Mouse (Mus musculus): ENCODE measurements around the gene Med4. TPM values are rescaled to one million over a fixed set of nuclear protein-coding genes. Genes with fewer than 3 reads are reported as not detected.

Gene Med4
- polyA plus RNA-seq, 1 experiment from 2014 or later = 88.7 TPM

GRCm38 (mm10) chr14:73478321-73478720 lies 31.5 kb upstream of the Med4 start:
- Histone ChIP-seq H3K4me1 (replicated peaks) (peaks cover 12% of the 10 kb centered on the region), H3K36me3 (no peaks in the 10 kb centered on the region), H3K9me3 (no peaks in the 10 kb centered on the region), H3K4me3 (no peak overlapping the region), H3K27me3 (no peaks in the 10 kb centered on the region), H3K9ac (no peak overlapping the region), H3K27ac (no peak overlapping the region), H3K4me2 (no peak overlapping the region)
- WGBS = 82% methylated on average over 3 of the region's 3 CpGs
- ATAC-seq (ENCODE audit: low FRiP score) = no peak

DNA sequence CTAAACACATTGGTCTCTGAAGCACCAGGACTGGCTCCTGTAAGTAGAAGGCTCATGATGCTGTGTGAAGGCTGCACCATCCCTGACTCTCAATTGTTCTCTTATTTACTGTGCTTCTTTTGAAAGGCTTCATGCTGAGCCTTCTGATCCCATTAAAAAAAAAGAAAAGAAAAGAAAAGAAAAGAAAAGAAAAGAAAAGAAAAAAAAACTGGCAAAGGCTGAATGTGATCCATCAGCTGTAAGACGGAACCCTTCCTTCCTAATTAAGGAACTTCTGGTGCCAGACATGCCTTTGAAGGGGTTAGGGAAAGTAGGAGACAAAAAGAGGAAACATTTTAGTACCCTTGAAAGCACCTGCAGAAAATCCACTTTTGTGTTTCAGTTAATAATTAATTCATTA lies 30.1 kb upstream of the Med4 start:
- Histone ChIP-seq H3K27ac (no peak overlapping the region), H3K9ac (no peak overlapping the region), H3K36me3 (no peaks in the 10 kb centered on the region), H3K4me3 (no peak overlapping the region), H3K9me3 (no peaks in the 10 kb centered on the region), H3K4me2 (no peak overlapping the region), H3K4me1 (replicated peaks) (peaks cover 10% of the 10 kb centered on the region), H3K27me3 (no peaks in the 10 kb centered on the region)
- ATAC-seq (ENCODE audit: low FRiP score) = no peak
- WGBS = 20% methylated on average over 1 of the region's 1 CpGs

DNA sequence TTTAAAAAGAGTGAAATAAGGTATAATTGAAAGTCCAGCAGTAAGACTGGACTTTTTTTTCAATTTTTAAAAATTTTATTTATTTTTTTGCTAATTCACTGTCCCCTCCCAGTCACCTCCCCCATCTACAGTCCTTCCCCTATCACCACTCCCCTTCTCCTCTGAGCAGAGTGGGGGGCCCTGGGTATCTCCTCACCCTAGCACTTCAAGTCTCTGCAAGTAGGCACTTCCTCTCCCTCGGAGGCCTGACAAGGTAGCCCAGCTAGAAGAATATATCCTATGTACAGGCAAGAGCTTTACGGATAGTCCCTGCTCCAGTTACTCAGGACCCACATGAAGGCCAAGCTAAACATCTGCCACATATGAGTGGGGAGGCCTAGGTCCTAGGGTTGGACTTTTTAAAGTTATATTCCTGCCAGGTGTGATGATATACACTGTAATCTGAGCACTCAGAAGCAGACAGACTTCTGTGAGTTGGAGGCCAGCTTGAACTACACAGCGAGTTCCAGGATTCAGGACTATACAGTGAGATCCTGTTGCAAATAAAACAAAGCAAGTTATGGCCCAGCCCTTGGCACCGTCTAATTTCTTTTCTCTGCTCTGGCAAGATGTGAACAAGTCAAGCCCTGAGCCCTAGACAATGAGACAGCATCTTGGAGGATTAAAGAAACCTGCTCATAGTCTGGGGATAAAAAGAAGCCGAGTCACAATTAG lies 26.2 kb upstream of the Med4 start:
- H3K27me3 ChIP-seq = no peaks in the 10 kb centered on the region
- no peak for ATAC-seq (ENCODE audit: low FRiP score)
- H3K4me1 ChIP-seq (replicated peaks) = no peaks in the 10 kb centered on the region
- H3K9me3 ChIP-seq = no peaks in the 10 kb centered on the region
- H3K4me3 ChIP-seq = no peak overlapping the region
- H3K27ac ChIP-seq = no peak overlapping the region
- no peaks in the 10 kb centered on the region for H3K36me3 ChIP-seq
- no peak overlapping the region for H3K9ac ChIP-seq
- WGBS = 85% methylated on average over 5 of the region's 5 CpGs
- no peak overlapping the region for H3K4me2 ChIP-seq

DNA sequence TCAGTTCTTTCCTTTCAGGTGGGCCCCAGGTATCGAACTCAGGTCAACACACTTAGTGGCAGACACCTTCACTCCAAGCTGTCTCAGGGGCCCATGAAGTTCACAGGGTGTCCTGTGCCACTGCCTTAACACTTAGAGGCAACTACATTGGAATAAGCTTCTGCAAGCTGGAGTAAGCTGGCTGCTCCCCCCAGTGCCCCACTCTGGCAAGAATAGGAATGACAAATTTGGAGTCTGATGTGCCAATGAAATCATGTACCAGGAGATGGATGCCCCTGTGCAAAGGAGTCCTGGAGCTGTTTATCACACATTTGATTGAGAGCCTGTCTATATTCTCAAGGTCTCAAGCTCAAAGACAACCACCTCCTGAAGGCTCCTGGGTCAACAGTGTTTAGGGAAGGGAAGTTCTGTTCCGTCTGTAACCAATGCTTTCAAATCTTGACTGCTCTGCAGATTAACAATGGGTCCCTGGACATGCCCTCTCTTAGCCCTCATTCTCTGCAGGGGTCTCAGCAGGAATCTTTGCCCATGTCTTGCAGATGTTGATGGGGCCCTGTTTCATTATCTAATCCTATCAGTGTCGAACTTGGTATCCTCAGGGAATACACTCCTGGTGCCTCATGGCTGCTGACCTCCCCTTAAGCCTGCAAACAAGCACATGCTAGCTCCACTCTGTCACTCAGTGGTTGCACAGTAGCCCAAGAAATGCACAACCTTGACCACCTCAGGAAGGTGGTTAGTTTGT lies 25.3 kb upstream of the Med4 start:
- Histone ChIP-seq H3K4me2 (no peak overlapping the region), H3K4me1 (replicated peaks) (no peaks in the 10 kb centered on the region), H3K27ac (no peak overlapping the region), H3K36me3 (no peaks in the 10 kb centered on the region), H3K4me3 (no peak overlapping the region), H3K9ac (no peak overlapping the region), H3K27me3 (no peaks in the 10 kb centered on the region), H3K9me3 (no peaks in the 10 kb centered on the region)
- no peak for ATAC-seq (ENCODE audit: low FRiP score)
- 66% methylated on average over 3 of the region's 3 CpGs for WGBS

DNA sequence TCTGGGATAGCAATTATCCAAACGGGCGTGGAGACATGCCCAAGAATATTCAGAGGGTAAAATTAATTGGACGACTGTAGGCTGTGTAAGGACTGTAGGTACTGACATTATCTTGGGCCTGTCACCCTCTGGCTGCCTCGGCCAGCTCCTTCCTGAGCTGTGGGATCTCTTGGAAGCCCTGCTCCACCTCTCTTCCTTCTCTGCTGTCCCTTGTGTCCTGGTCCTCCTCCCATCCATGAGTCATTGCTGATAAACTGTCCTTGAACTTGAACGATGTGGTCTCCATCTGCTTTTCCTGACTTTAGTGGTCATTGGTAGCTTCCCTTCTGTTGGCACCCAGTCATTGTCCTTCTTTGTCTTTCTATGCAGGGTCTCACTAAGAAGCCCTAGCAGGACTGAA lies 23.2 kb upstream of the Med4 start:
- Histone ChIP-seq H3K4me3 (no peak overlapping the region), H3K4me2 (no peak overlapping the region), H3K9ac (no peak overlapping the region), H3K36me3 (no peaks in the 10 kb centered on the region), H3K4me1 (replicated peaks) (no peaks in the 10 kb centered on the region), H3K9me3 (no peaks in the 10 kb centered on the region), H3K27ac (no peak overlapping the region), H3K27me3 (no peaks in the 10 kb centered on the region)
- WGBS = 91% methylated on average over 5 of the region's 5 CpGs
- no peak for ATAC-seq (ENCODE audit: low FRiP score)

DNA sequence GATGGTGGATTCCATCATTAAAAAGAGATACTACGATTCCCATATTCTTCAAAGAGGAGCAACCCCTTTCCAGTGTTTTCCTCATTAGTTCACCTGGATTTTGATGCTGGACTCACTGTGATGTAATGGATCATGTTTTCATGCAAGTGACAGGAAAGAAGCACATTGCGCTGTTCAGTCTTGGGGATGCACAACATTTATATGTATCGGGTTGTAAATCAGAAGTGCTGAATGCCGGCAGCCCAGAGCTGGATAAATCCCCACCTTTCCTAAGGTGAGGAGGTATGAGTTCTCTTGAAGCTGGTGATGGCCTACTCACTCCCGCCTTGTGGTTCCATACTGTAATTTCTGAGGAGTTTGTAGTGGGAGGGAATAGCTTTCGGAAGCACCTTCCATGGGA lies 16.5 kb upstream of the Med4 start:
- ATAC-seq (ENCODE audit: low FRiP score) = no peak
- no peaks in the 10 kb centered on the region for H3K27me3 ChIP-seq
- WGBS = 94% methylated on average over 6 of the region's 6 CpGs
- no peak overlapping the region for H3K27ac ChIP-seq
- no peaks in the 10 kb centered on the region for H3K36me3 ChIP-seq
- H3K9me3 ChIP-seq = no peaks in the 10 kb centered on the region
- no peak overlapping the region for H3K4me2 ChIP-seq
- no peak overlapping the region for H3K4me3 ChIP-seq
- H3K4me1 ChIP-seq (replicated peaks) = no peaks in the 10 kb centered on the region
- H3K9ac ChIP-seq = no peak overlapping the region

- no peak overlapping the region for H3K9ac ChIP-seq
- ATAC-seq (ENCODE audit: low FRiP score) = no peak
- no peak overlapping the region for H3K4me3 ChIP-seq
- no peak overlapping the region for H3K27ac ChIP-seq
- H3K4me1 ChIP-seq (replicated peaks) = no peaks in the 10 kb centered on the region
- H3K36me3 ChIP-seq = no peaks in the 10 kb centered on the region
- WGBS = 82% methylated on average over 6 of the region's 6 CpGs
- no peaks in the 10 kb centered on the region for H3K27me3 ChIP-seq
- no peaks in the 10 kb centered on the region for H3K9me3 ChIP-seq
- no peak overlapping the region for H3K4me2 ChIP-seq
These were observed 15.7 kb upstream of the Med4 start for GRCm38 (mm10) chr14:73494122-73494521.

- Histone ChIP-seq H3K36me3 (no peaks in the 10 kb centered on the region), H3K27ac (no peak overlapping the region), H3K9me3 (no peaks in the 10 kb centered on the region), H3K27me3 (no peaks in the 10 kb centered on the region), H3K4me3 (no peak overlapping the region), H3K4me1 (replicated peaks) (no peaks in the 10 kb centered on the region), H3K4me2 (no peak overlapping the region), H3K9ac (no peak overlapping the region)
- WGBS = 77% methylated on average over 7 of the region's 7 CpGs
- no peak for ATAC-seq (ENCODE audit: low FRiP score)
These were observed 14.1 kb upstream of the Med4 start for GRCm38 (mm10) chr14:73495753-73496152.

DNA sequence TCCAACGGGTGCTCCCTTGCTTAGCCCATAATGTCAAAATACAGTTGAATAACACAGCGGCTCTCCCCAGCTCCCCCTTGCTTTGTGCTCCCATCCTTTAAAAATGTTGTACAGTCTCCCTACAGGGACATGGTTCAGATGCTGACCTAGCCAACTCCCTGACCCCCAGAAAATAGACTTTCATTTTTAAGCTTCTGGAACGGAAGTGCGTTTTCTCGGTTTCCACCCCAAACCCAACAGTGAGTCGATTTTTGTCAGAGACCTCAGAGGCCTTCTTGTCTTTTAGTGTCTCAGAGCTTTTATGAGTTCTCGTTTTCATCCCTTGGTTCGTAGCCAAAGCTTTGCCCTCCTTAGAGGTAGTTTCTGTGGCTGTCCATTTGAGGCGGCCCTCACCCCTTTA lies 8.5 kb upstream of the Med4 start:
- no peak for ATAC-seq (ENCODE audit: low FRiP score)
- H3K4me3 ChIP-seq = no peak overlapping the region
- 0 out of 2 replicates have a peak, but pooled peaks cover 4% of the 10 kb centered on the region for H3K27me3 ChIP-seq
- H3K4me1 ChIP-seq (replicated peaks) = peaks cover 23% of the 10 kb centered on the region
- no peak overlapping the region for H3K27ac ChIP-seq
- H3K4me2 ChIP-seq = no peak overlapping the region
- H3K9ac ChIP-seq = no peak overlapping the region
- no peaks in the 10 kb centered on the region for H3K9me3 ChIP-seq
- no peaks in the 10 kb centered on the region for H3K36me3 ChIP-seq
- WGBS = 90% methylated on average over 9 of the region's 9 CpGs

DNA sequence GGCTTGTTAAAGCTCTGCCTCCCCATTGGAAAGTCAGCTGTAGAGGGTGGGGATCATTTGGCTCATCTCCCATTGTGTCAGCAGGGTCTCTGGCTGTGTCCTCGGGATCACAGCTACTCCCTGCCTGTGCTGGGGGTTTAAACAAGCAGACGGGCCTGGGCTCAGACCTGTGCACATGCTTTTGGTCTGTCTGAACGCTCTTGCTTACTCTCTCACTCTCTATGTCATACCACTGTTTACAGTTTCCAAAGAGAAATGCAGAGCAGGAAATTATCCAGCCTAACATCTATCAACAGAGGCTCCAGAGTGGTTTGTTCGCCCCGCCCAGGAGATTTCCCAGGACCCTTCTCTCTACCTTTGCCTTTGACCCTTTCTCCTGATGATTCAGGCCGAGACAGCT lies 8.1 kb upstream of the Med4 start:
- no peak; the same call in 1 of the 2 replicates for ATAC-seq (ENCODE audit: low FRiP score)
- Histone ChIP-seq H3K27ac (peak overlapping the region; percentile 62; the same call in 1 of the 2 replicates), H3K4me2 (no peak overlapping the region), H3K27me3 (0 out of 2 replicates have a peak, but pooled peaks cover 9% of the 10 kb centered on the region), H3K4me1 (replicated peaks) (peaks cover 23% of the 10 kb centered on the region), H3K4me3 (no peak overlapping the region), H3K9me3 (no peaks in the 10 kb centered on the region), H3K9ac (no peak overlapping the region), H3K36me3 (no peaks in the 10 kb centered on the region)
- 65% methylated on average over 6 of the region's 6 CpGs for WGBS

DNA sequence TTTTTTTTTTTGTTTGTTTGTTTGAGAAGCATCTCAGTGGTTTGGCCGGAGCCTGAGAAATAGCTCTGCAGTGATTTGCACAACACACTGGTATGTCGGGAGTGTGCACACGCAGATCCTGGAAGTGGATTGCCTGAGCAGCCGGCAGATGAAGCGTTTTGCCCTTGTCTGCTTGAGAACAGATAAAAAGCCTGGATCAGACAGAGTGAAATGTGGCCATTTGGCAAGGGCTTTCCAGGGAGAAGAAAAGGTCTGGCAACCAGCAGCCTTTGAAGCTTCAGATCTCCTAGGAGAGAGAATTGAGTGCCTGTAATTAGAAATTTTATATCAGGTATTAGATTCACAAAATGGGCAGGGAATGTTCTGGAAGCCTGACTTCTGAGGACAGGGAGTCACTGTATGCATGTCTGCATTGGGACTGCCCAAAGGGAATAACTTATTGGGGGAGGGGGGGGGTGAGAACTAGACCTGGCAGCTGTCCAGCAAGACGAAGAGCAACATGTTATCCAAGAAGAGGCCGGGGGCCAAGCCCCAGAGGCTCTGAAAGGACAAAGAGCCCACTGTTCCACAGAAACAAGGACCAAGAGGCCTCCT lies 7.1 kb upstream of the Med4 start:
- H3K4me3 ChIP-seq = no peak overlapping the region
- no peak overlapping the region for H3K9ac ChIP-seq
- H3K36me3 ChIP-seq = no peaks in the 10 kb centered on the region
- peak; percentile 85 for ATAC-seq (ENCODE audit: low FRiP score)
- H3K9me3 ChIP-seq = no peaks in the 10 kb centered on the region
- H3K27me3 ChIP-seq = 0 out of 2 replicates have a peak, but pooled peaks cover 9% of the 10 kb centered on the region
- WGBS = 40% methylated on average over 7 of the region's 7 CpGs
- peak overlapping the region; percentile 71 for H3K27ac ChIP-seq
- no peak overlapping the region for H3K4me2 ChIP-seq
- H3K4me1 ChIP-seq (replicated peaks) = peaks cover 23% of the 10 kb centered on the region

GRCm38 (mm10) chr14:73503237-73503933 lies 6.4 kb upstream of the Med4 start:
- Histone ChIP-seq H3K36me3 (no peaks in the 10 kb centered on the region), H3K27ac (peak overlapping the region; percentile 71), H3K9ac (no peak overlapping the region), H3K27me3 (0 out of 2 replicates have a peak, but pooled peaks cover 9% of the 10 kb centered on the region), H3K4me1 (replicated peaks) (peaks cover 23% of the 10 kb centered on the region), H3K9me3 (no peaks in the 10 kb centered on the region), H3K4me3 (no peak overlapping the region), H3K4me2 (no peak overlapping the region)
- peak; percentile 83; the same call in 1 of the 2 replicates for ATAC-seq (ENCODE audit: low FRiP score)
- 58% methylated on average over 13 of the region's 13 CpGs for WGBS

Data from hindbrain, embryonic 13.5 days (tissue).